Mouse (Mus musculus): ENCODE results near the gene Nt5dc3. TPM values are rescaled to one million over a fixed set of nuclear protein-coding genes. Genes with fewer than 3 reads are reported as not detected.

The Nt5dc3 gene
- polyA plus RNA-seq, 1 experiment from 2014 or later: 1.8 TPM

DNA sequence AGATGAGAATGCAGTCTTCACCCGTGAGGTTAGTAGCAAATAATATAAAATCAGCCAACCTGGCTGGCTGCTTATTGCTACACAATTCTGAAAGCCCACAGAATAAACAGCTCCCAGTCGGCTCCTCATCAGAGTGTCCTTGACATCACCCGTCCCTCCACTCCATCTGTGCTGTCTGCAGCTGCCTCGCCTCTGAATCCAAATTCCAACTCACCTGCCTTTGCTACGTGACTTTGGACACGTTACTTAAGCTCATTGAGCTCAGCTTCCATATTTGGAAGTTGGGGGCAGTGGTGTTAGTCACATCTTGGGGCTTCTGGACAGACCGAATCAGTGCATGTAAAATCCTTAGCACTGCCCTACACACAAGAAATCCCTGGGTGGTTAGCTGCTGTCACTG is 93.3 kb downstream of the Nt5dc3 start:
- no peak overlapping the region for H3K27ac ChIP-seq (ENCODE audit: low read length)
- H3K9ac ChIP-seq (ENCODE audit: low read length): no peak overlapping the region
- H3K27me3 ChIP-seq (ENCODE audit: control insufficient read depth, insufficient read depth, low read length): no peaks in the 10 kb centered on the region
- no peak overlapping the region for H3K4me2 ChIP-seq (ENCODE audit: low read depth, low read length)
- no peaks in the 10 kb centered on the region for H3K4me1 ChIP-seq (ENCODE audit: control insufficient read depth, insufficient read depth, low read length)
- no peak overlapping the region for H3K4me3 ChIP-seq (replicated peaks; ENCODE audit: low read length)
- ATAC-seq (ENCODE audit: insufficient read depth, low FRiP score): no peak
- H3K9me3 ChIP-seq (replicated peaks; ENCODE audit: control insufficient read depth, low read length): no peaks in the 10 kb centered on the region
- 56% methylated on average over 7 of the region's 7 CpGs for WGBS
- H3K36me3 ChIP-seq (ENCODE audit: control insufficient read depth, insufficient read depth, low read length): no peaks in the 10 kb centered on the region

DNA sequence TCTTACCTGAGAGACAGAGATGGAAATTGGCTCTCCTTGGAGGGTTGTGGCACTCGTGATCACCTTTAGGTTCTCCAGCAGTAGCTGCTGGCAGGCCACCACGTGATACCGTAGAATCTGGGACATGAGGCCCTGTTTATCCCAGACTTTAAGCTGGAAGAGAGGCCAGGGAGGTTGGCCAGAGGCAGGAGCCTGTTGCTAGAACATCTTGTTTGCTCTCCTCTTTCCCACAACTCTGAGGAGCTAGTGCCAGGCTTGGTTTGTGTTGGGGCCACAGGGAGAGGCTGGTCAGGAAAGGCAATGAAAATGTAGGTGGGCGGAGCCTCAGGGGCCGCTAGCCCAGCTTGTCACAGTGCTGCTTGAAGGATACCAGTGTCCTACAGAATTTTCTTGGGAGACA is 93.8 kb downstream of the Nt5dc3 start:
- 61% methylated on average over 5 of the region's 5 CpGs for WGBS
- ATAC-seq (ENCODE audit: insufficient read depth, low FRiP score): no peak

DNA sequence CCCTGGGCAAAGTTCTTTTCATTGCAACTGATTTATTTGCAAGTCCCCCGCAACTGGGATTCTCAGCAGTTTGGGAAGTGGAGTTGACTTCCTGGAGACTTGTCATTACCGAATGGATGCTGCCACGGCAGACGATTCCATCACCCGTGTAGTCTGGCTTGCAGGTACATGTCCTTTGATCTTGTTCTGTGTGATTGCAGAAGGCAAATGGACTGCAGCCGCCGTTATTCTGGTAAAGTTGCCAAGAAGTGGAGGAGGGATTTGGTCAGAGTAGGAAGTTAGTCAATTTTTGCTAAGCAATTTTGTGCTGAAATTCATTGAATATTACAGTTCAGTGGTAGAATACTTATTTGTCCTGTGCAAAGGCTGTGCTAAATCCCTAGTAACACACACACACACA is 99.9 kb downstream of the Nt5dc3 start:
- WGBS: 72% methylated on average over 7 of the region's 7 CpGs
- no peak for ATAC-seq (ENCODE audit: insufficient read depth, low FRiP score)
- Histone ChIP-seq H3K4me3 (replicated peaks; ENCODE audit: low read length) (no peak overlapping the region), H3K27ac (ENCODE audit: low read length) (no peak overlapping the region), H3K9ac (ENCODE audit: low read length) (no peak overlapping the region), H3K4me1 (ENCODE audit: control insufficient read depth, insufficient read depth, low read length) (no peaks in the 10 kb centered on the region), H3K9me3 (replicated peaks; ENCODE audit: control insufficient read depth, low read length) (no peaks in the 10 kb centered on the region), H3K4me2 (ENCODE audit: low read depth, low read length) (no peak overlapping the region), H3K27me3 (ENCODE audit: control insufficient read depth, insufficient read depth, low read length) (no peaks in the 10 kb centered on the region), H3K36me3 (ENCODE audit: control insufficient read depth, insufficient read depth, low read length) (no peaks in the 10 kb centered on the region)

More for the DNA sequence above, 93.8 kb downstream of the Nt5dc3 start:
- no peaks in the 10 kb centered on the region for H3K9me3 ChIP-seq (replicated peaks; ENCODE audit: control insufficient read depth, low read length)
- H3K4me1 ChIP-seq (ENCODE audit: control insufficient read depth, insufficient read depth, low read length): no peaks in the 10 kb centered on the region
- H3K9ac ChIP-seq (ENCODE audit: low read length): no peak overlapping the region
- H3K4me3 ChIP-seq (replicated peaks; ENCODE audit: low read length): no peak overlapping the region
- no peaks in the 10 kb centered on the region for H3K36me3 ChIP-seq (ENCODE audit: control insufficient read depth, insufficient read depth, low read length)
- no peak overlapping the region for H3K4me2 ChIP-seq (ENCODE audit: low read depth, low read length)
- H3K27ac ChIP-seq (ENCODE audit: low read length): no peak overlapping the region
- no peaks in the 10 kb centered on the region for H3K27me3 ChIP-seq (ENCODE audit: control insufficient read depth, insufficient read depth, low read length)

DNA sequence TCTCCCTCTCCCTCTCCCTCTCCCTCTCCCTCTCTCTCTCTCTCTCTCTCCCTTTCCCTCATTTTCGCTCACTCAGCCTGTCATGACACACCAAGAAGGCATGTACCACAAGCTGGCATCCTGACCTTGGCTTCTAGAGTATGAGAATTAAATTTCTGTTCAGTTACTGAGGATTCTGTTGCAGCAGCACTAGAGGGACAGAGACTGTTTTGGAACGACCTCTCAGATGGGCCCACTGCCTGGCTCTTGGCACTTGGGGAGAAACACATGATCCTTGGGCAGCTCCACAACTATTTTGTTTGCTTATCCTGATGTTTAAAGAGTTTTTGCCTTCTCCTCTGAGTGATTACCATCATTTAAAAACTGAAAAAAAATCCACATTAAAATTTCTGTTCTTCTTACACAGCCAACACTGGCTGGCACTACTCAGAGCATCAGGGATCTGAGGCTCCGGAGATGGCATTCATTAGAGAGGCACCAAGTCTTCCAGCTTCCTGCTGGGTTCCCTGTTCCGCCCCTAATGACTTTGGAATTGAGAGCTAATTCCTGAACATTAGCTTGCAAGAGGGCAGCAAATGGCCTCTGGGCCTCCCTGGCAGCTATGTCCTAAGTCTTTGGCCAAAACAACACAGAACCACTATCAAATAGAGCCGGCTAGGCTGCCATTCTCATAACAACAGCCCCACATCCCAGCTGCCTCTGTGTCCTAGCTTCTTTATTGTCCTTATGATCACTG is 101.4 kb downstream of the Nt5dc3 start:
- Histone ChIP-seq H3K4me1 (ENCODE audit: control insufficient read depth, insufficient read depth, low read length) (no peaks in the 10 kb centered on the region), H3K36me3 (ENCODE audit: control insufficient read depth, insufficient read depth, low read length) (no peaks in the 10 kb centered on the region), H3K4me2 (ENCODE audit: low read depth, low read length) (no peak overlapping the region), H3K27me3 (ENCODE audit: control insufficient read depth, insufficient read depth, low read length) (no peaks in the 10 kb centered on the region), H3K9me3 (replicated peaks; ENCODE audit: control insufficient read depth, low read length) (no peaks in the 10 kb centered on the region), H3K9ac (ENCODE audit: low read length) (no peak overlapping the region), H3K4me3 (replicated peaks; ENCODE audit: low read length) (no peak overlapping the region), H3K27ac (ENCODE audit: low read length) (no peak overlapping the region)
- no peak for ATAC-seq (ENCODE audit: insufficient read depth, low FRiP score)
- WGBS: 62% methylated on average over 5 of the region's 5 CpGs

DNA sequence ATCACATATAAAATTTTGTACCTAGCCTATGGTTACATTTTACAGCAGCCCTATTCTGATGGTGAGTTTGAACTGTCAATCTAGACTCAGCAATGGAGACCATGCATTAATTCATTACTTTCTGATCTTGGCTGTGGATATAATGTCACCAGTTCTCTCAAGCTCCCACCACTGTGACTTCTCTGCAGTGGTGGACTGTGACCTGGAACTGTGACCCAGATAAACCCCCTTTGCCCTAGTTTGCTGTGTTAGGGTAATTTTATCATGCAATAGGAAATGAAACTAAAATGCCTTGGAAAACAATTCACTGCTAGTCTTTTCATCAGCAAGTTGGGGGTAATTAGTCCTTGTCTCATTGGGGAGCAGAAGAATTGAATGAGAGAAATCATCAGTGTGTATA is 102.6 kb downstream of the Nt5dc3 start:
- H3K9ac ChIP-seq (ENCODE audit: low read length): no peak overlapping the region
- H3K27ac ChIP-seq (ENCODE audit: low read length): no peak overlapping the region
- H3K36me3 ChIP-seq (ENCODE audit: control insufficient read depth, insufficient read depth, low read length): no peaks in the 10 kb centered on the region
- no peaks in the 10 kb centered on the region for H3K9me3 ChIP-seq (replicated peaks; ENCODE audit: control insufficient read depth, low read length)
- no peak overlapping the region for H3K4me3 ChIP-seq (replicated peaks; ENCODE audit: low read length)
- no peaks in the 10 kb centered on the region for H3K4me1 ChIP-seq (ENCODE audit: control insufficient read depth, insufficient read depth, low read length)
- no peak for ATAC-seq (ENCODE audit: insufficient read depth, low FRiP score)
- H3K4me2 ChIP-seq (ENCODE audit: low read depth, low read length): no peak overlapping the region
- H3K27me3 ChIP-seq (ENCODE audit: control insufficient read depth, insufficient read depth, low read length): no peaks in the 10 kb centered on the region

DNA sequence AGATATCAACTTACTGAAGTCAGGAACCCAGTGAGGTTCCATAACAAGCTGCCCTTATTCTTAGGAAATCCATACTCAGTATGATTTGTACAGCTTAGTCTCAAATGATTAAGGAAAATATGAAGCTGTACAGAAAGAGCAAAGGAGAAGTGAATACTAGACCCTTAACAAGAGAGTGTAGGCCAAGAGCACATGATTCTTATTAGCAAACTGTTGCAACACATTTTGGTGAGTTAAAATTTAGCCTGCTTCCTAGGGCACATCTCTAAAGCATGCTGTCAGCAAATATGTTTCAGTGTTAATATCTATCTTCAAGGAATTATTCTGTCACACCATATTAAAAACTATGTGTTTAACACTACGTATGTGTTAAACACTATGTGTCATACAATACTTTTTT is 107.6 kb downstream of the Nt5dc3 start:
- H3K4me3 ChIP-seq (replicated peaks; ENCODE audit: low read length): no peak overlapping the region
- ATAC-seq (ENCODE audit: insufficient read depth, low FRiP score): no peak
- 88% methylated on average over 1 of the region's 1 CpGs for WGBS

More for the DNA sequence above, 107.6 kb downstream of the Nt5dc3 start:
- H3K27ac ChIP-seq (ENCODE audit: low read length): no peak overlapping the region
- H3K9ac ChIP-seq (ENCODE audit: low read length): no peak overlapping the region
- no peaks in the 10 kb centered on the region for H3K9me3 ChIP-seq (replicated peaks; ENCODE audit: control insufficient read depth, low read length)
- no peaks in the 10 kb centered on the region for H3K36me3 ChIP-seq (ENCODE audit: control insufficient read depth, insufficient read depth, low read length)
- no peak overlapping the region for H3K4me2 ChIP-seq (ENCODE audit: low read depth, low read length)
- no peaks in the 10 kb centered on the region for H3K27me3 ChIP-seq (ENCODE audit: control insufficient read depth, insufficient read depth, low read length)
- no peaks in the 10 kb centered on the region for H3K4me1 ChIP-seq (ENCODE audit: control insufficient read depth, insufficient read depth, low read length)

Other genes with a start within 250 kb of the Nt5dc3 start
- 669 and 693 TPM in 2 replicates for gene Hsp90b1, start 73.5 kb upstream of the Nt5dc3 start, polyA plus RNA-seq (2015; fragmentation: Nextera tagmentation; extraction: Ambion mirVana)
- 0.79 and 1.1 TPM in 2 replicates for gene Ttc41, start 73.2 kb upstream of the Nt5dc3 start, polyA plus RNA-seq (2015; fragmentation: Nextera tagmentation; extraction: Ambion mirVana)
- not detected in 2 replicates for gene Gm49358, start 15.0 kb upstream of the Nt5dc3 start, polyA plus RNA-seq (2015; fragmentation: Nextera tagmentation; extraction: Ambion mirVana)
- 2.2 and 6.3 TPM in 2 replicates for gene Stab2, start 229.0 kb downstream of the Nt5dc3 start, polyA plus RNA-seq (2015; fragmentation: Nextera tagmentation; extraction: Ambion mirVana)